ENCODE assay signal across 12 mouse cellular contexts in genomic region chr13:42680391-42680994, GRCm38 (mm10). TPM values are rescaled to one million over a fixed set of nuclear protein-coding genes. Genes with fewer than 3 reads are reported as not detected.
DNase-seq lines count a peak whose midpoint lies in the region; ATAC-seq and TF ChIP-seq lines count a peak whose summit lies in the region.
"Had no signal": no experiment of that assay in that cellular context is flagged by ENCODE, and none has a peak within 500 bp of the region (broad histone marks: within the 10 kb centered on the region; RNA-seq: fewer than 3 reads in every experiment).

Gene Phactr1, plus strand, starts transcription at chr13:42680623.

- H3K4me1 ChIP-seq in lung, adult 2 months (ENCODE audit: control insufficient read depth, insufficient read depth, low read length), result no peaks in the 10 kb centered on the region
- no peaks in the 10 kb centered on the region for H3K4me1 ChIP-seq in embryonic facial prominence, embryonic 15.5 days
- peaks cover 9% of the 10 kb centered on the region; the same call in 1 of the 2 replicates for H3K4me1 ChIP-seq in hindbrain, embryonic 14.5 days (replicated peaks; ENCODE audit: control insufficient read depth, insufficient read depth, low read length)
- H3K4me1 ChIP-seq in midbrain, embryonic 15.5 days, result peaks cover 16% of the 10 kb centered on the region
- H3K4me1 ChIP-seq in heart, embryonic 10.5 days, result no peaks in the 10 kb centered on the region
- H3K4me1 ChIP-seq: lung, embryonic 15.5 days had no signal

- no peak within 1 kb of the TSS for H3K9ac ChIP-seq in embryonic facial prominence, embryonic 15.5 days
- H3K9ac ChIP-seq in hindbrain, embryonic 14.5 days, result no peak within 1 kb of the TSS
- H3K9ac ChIP-seq in midbrain, embryonic 15.5 days, result no peak within 1 kb of the TSS
- H3K9ac ChIP-seq: lung, embryonic 15.5 days had no signal

- no peak within 1 kb of the TSS for H3K27ac ChIP-seq in embryonic facial prominence, embryonic 15.5 days (replicated peaks)
- H3K27ac ChIP-seq in hindbrain, embryonic 14.5 days, result no peak within 1 kb of the TSS
- H3K27ac ChIP-seq in midbrain, embryonic 15.5 days, result no peak within 1 kb of the TSS
- no peak within 1 kb of the TSS for H3K27ac ChIP-seq in heart, embryonic 10.5 days
- H3K27ac ChIP-seq: lung, embryonic 15.5 days had no signal

- H3K4me3 ChIP-seq in lung, adult 2 months (replicated peaks; ENCODE audit: extremely low read depth, low read depth, low read length), result no peak within 1 kb of the TSS
- H3K4me3 ChIP-seq in embryonic facial prominence, embryonic 15.5 days (replicated peaks), result no peak within 1 kb of the TSS
- H3K4me3 ChIP-seq in hindbrain, embryonic 14.5 days (replicated peaks; ENCODE audit: low read length), result no peak within 1 kb of the TSS
- H3K4me3 ChIP-seq in midbrain, embryonic 15.5 days, result no peak within 1 kb of the TSS
- H3K4me3 ChIP-seq in heart, embryonic 10.5 days, result no peak within 1 kb of the TSS
- H3K4me3 ChIP-seq: lung, embryonic 15.5 days had no signal

- DNase-seq in lung, adult 2 months, result no peak
- DNase-seq in lung, postnatal 14 days, result no peak
- DNase-seq in hindbrain, embryonic 14.5 days (ENCODE audit: low spot score), result no peak
- DNase-seq in spleen, postnatal 14 days (ENCODE audit: low spot score in 2 of 2), result no peak
- no peak for DNase-seq in heart, embryonic 10.5 days (ENCODE audit: low spot score)
- DNase-seq: gastrocnemius, postnatal 10 days; retina, postnatal 1 day; thymus, postnatal 14 days had no signal

- H3K36me3 ChIP-seq in embryonic facial prominence, embryonic 15.5 days, result no peaks in the 10 kb centered on the region
- H3K36me3 ChIP-seq in hindbrain, embryonic 14.5 days (replicated peaks; ENCODE audit: control insufficient read depth, insufficient read depth), result no peaks in the 10 kb centered on the region
- no peaks in the 10 kb centered on the region for H3K36me3 ChIP-seq in midbrain, embryonic 15.5 days (replicated peaks)
- no peaks in the 10 kb centered on the region for H3K36me3 ChIP-seq in heart, embryonic 10.5 days
- H3K36me3 ChIP-seq: lung, embryonic 15.5 days had no signal

- ATAC-seq in embryonic facial prominence, embryonic 15.5 days (ENCODE audit: insufficient number of reproducible peaks, low FRiP score, low TSS enrichment, low read depth), result no peak
- ATAC-seq in hindbrain, embryonic 14.5 days (ENCODE audit: low FRiP score), result no peak
- no peak for ATAC-seq in midbrain, embryonic 15.5 days (replicated peaks)
- ATAC-seq: Patski had no signal

- TF ChIP-seq CTCF in lung, adult 2 months (IDR thresholded peaks at IDR 0.05; ENCODE audit: insufficient read depth, low read length), result no peak

- 41% methylated on average over 11 of the region's 11 CpGs for WGBS in lung, adult 2 months
- 24% methylated on average over 11 of the region's 11 CpGs for WGBS in embryonic facial prominence, embryonic 15.5 days
- 15% methylated on average over 11 of the region's 11 CpGs for WGBS in hindbrain, embryonic 14.5 days
- WGBS in midbrain, embryonic 15.5 days, result 22% methylated on average over 11 of the region's 11 CpGs
- WGBS in heart, embryonic 10.5 days, result 31% methylated on average over 11 of the region's 11 CpGs

- no peak within 1 kb of the TSS for H3K4me2 ChIP-seq in embryonic facial prominence, embryonic 15.5 days (replicated peaks)
- peak within 1 kb of the TSS; percentile 27 for H3K4me2 ChIP-seq in hindbrain, embryonic 14.5 days (replicated peaks)
- H3K4me2 ChIP-seq in midbrain, embryonic 15.5 days, result peak within 1 kb of the TSS; percentile 21; the same call in 1 of the 2 replicates
- H3K4me2 ChIP-seq: lung, embryonic 15.5 days had no signal

- H3K27me3 ChIP-seq in embryonic facial prominence, embryonic 15.5 days, result peaks cover 9% of the 10 kb centered on the region
- H3K27me3 ChIP-seq in hindbrain, embryonic 14.5 days (ENCODE audit: control insufficient read depth, insufficient read depth, low read length), result no peaks in the 10 kb centered on the region
- no peaks in the 10 kb centered on the region for H3K27me3 ChIP-seq in midbrain, embryonic 15.5 days (replicated peaks)
- H3K27me3 ChIP-seq in heart, embryonic 10.5 days (ENCODE audit: insufficient read depth, poor library complexity, severe bottlenecking), result peaks cover 29% of the 10 kb centered on the region

- H3K9me3 ChIP-seq in embryonic facial prominence, embryonic 15.5 days (replicated peaks), result no peaks in the 10 kb centered on the region
- H3K9me3 ChIP-seq in hindbrain, embryonic 14.5 days (ENCODE audit: control insufficient read depth, low read length), result no peaks in the 10 kb centered on the region
- no peaks in the 10 kb centered on the region for H3K9me3 ChIP-seq in midbrain, embryonic 15.5 days
- no peaks in the 10 kb centered on the region for H3K9me3 ChIP-seq in heart, embryonic 10.5 days
- H3K9me3 ChIP-seq: lung, embryonic 15.5 days had no signal

- TF ChIP-seq POLR2A in lung, adult 2 months (IDR thresholded peaks at IDR 0.05; ENCODE audit: borderline replicate concordance, extremely low read depth, low read depth, low read length), result no peak

RNA-seq across cellular contexts. Expression of gene Phactr1, which starts in this region (rescaled TPM):
- 23.9 and 40.7 TPM in 2 replicates for polyA plus RNA-seq in lung, adult 2 months (2012; rRNA removed)
- 13.0 and 17.1 TPM in 2 replicates for polyA plus RNA-seq in embryonic facial prominence, embryonic 15.5 days (2015; fragmentation: Nextera tagmentation; extraction: Ambion mirVana)
- 55.1 and 56.6 TPM in 2 replicates for polyA plus RNA-seq in hindbrain, embryonic 14.5 days (2014; fragmentation: Nextera tagmentation; extraction: Ambion mirVana)
- polyA plus RNA-seq in midbrain, embryonic 15.5 days (2015; fragmentation: Nextera tagmentation; extraction: Ambion mirVana), result 55.6 and 62.1 TPM in 2 replicates
- 3.4 and 4.1 TPM in 2 replicates for polyA plus RNA-seq in heart, embryonic 10.5 days (2016; fragmentation: Nextera tagmentation; extraction: Ambion mirVana)
